ENCODE assay signal across 8 mouse cellular contexts in the genomic region with DNA sequence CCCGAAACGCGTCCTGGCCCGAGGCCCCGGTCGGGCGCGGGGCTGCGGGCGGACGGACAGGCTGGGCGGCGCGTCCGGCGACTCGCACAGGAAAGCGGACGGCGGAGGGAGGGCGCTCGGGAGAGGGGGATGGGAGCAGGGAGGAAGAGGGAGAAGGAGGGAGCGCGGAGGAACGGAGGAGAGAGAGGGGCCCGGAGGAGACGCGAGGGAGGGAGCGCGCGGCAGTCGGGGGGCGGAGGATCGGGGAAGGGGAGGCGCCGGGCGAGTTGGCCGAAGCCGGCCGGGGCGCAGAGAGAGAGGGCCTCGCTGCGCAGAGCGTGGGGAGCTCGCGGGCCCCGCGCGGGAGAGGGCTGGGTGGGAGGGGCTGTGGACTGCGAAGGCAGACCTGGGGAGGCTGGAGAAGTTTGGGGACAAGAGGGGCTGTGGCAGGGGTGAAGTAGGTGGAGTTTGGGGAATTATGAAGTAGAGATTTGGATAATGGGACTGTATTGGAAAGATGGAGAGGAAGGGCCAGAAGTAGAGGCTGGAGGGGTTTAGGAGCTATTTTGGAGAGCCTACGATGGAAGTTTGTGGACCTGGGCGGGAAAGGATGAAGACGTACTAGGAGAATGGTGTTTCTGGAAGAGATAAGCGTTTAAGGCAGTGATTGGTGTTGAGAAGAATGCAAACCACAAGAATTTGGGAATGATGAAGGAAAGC. TPM values are rescaled to one million over a fixed set of nuclear protein-coding genes. Genes with fewer than 3 reads are reported as not detected.
A peak's percentile ranks its signal among the peaks of the same experiment; 100 is the strongest.
DNase-seq lines count a peak whose midpoint lies in the region; ATAC-seq and TF ChIP-seq lines count a peak whose summit lies in the region.

No protein-coding gene starts in this region.

- TF ChIP-seq CTCF in kidney, adult 2 months (conservative IDR thresholded peaks at IDR 0.05; ENCODE audit: insufficient read depth, insufficient read length, low read depth, low read length): no peak
- no peak for TF ChIP-seq CTCF in liver, adult 2 months (IDR thresholded peaks at IDR 0.05; ENCODE audit: low read depth, low read length)
- no peak for TF ChIP-seq CTCF in midbrain, postnatal 0 days (IDR thresholded peaks at IDR 0.05)

- peak overlapping the region; percentile 98 for H3K27ac ChIP-seq in embryonic facial prominence, embryonic 10.5 days (replicated peaks)
- peak overlapping the region; percentile 89 for H3K27ac ChIP-seq in kidney, adult 2 months (ENCODE audit: insufficient read depth, low read depth, low read length)
- H3K27ac ChIP-seq in liver, adult 2 months (replicated peaks; ENCODE audit: insufficient read depth, low read depth, low read length): peak overlapping the region; percentile 76
- peak overlapping the region; percentile 97 for H3K27ac ChIP-seq in midbrain, postnatal 0 days (ENCODE audit: low read depth, low read length)
- peak overlapping the region; percentile 96 for H3K27ac ChIP-seq in stomach, embryonic 15.5 days

- peak; percentile 72 for DNase-seq in 416B (ENCODE audit: low read depth)
- peak; percentile 81 for DNase-seq in adrenal gland, adult 8-10 months
- DNase-seq in embryonic facial prominence, embryonic 10.5 days (ENCODE audit: low spot score): peak; percentile 91
- DNase-seq in heart, adult 8-10 months (ENCODE audit: low spot score): peak; percentile 77
- DNase-seq in kidney, adult 2 months: peak; percentile 89
- peak; percentile 43 for DNase-seq in liver, adult 2 months (ENCODE audit: extremely low read depth, low read depth, low spot score)
- DNase-seq in midbrain, postnatal 0 days (ENCODE audit: low spot score): peak; percentile 80

- no peak for TF ChIP-seq POLR2A in kidney, adult 2 months (IDR thresholded peaks at IDR 0.05; ENCODE audit: low read depth, low read length)
- TF ChIP-seq POLR2A in liver, adult 2 months (IDR thresholded peaks at IDR 0.05; ENCODE audit: extremely low read depth, insufficient read depth, low read length): peak; percentile 53; the same call in 1 of the 2 replicates

- peak overlapping the region; percentile 100 for H3K9ac ChIP-seq in liver, adult 2 months (ENCODE audit: low read depth, low read length)
- peak overlapping the region; percentile 98 for H3K9ac ChIP-seq in midbrain, postnatal 0 days (replicated peaks; ENCODE audit: low read length, poor library complexity, severe bottlenecking)
- H3K9ac ChIP-seq in stomach, embryonic 15.5 days: peak overlapping the region; percentile 76

- peaks cover 15% of the 10 kb centered on the region for H3K36me3 ChIP-seq in embryonic facial prominence, embryonic 10.5 days (replicated peaks)
- H3K36me3 ChIP-seq in kidney, adult 2 months (ENCODE audit: control insufficient read depth, insufficient read depth, low read length): no peaks in the 10 kb centered on the region
- H3K36me3 ChIP-seq in liver, adult 2 months (ENCODE audit: control insufficient read depth, insufficient read depth, low read length): peaks cover 2% of the 10 kb centered on the region; the same call in 1 of the 2 replicates
- peaks cover 9% of the 10 kb centered on the region; the same call in 1 of the 2 replicates for H3K36me3 ChIP-seq in midbrain, postnatal 0 days (ENCODE audit: insufficient read depth, low read length)
- no peaks in the 10 kb centered on the region for H3K36me3 ChIP-seq in stomach, embryonic 15.5 days

- no peaks in the 10 kb centered on the region for H3K9me3 ChIP-seq in embryonic facial prominence, embryonic 10.5 days
- no peaks in the 10 kb centered on the region for H3K9me3 ChIP-seq in midbrain, postnatal 0 days (ENCODE audit: low read length)
- H3K9me3 ChIP-seq in stomach, embryonic 15.5 days: no peaks in the 10 kb centered on the region

- peak; percentile 78 for ATAC-seq in midbrain, postnatal 0 days (ENCODE audit: low FRiP score)
- peak; percentile 76 for ATAC-seq in stomach, embryonic 15.5 days (ENCODE audit: insufficient read depth, low FRiP score, low read depth)

- WGBS in embryonic facial prominence, embryonic 10.5 days: under 1% methylated on average over 54 of the region's 54 CpGs
- whole genome bisulfite sequencing in kidney, adult 2 months: 1% methylated on average over 48 of the region's 54 CpGs
- 2% methylated on average over 51 of the region's 54 CpGs for WGBS in liver, adult 2 months
- under 1% methylated on average over 43 of the region's 54 CpGs for WGBS in midbrain, postnatal 0 days
- WGBS in stomach, embryonic 15.5 days: 1% methylated on average over 46 of the region's 54 CpGs

- no peaks in the 10 kb centered on the region; the same call in 1 of the 2 replicates for H3K27me3 ChIP-seq in embryonic facial prominence, embryonic 10.5 days (replicated peaks; ENCODE audit: low read depth, poor library complexity, severe bottlenecking)
- no peaks in the 10 kb centered on the region for H3K27me3 ChIP-seq in kidney, adult 2 months (replicated peaks; ENCODE audit: control insufficient read depth, insufficient read depth, low read length)
- no peaks in the 10 kb centered on the region for H3K27me3 ChIP-seq in liver, adult 2 months (ENCODE audit: control insufficient read depth, insufficient read depth, low read length)
- no peaks in the 10 kb centered on the region for H3K27me3 ChIP-seq in midbrain, postnatal 0 days (ENCODE audit: insufficient read depth, low read length)
- H3K27me3 ChIP-seq in stomach, embryonic 15.5 days (replicated peaks): no peaks in the 10 kb centered on the region

- H3K4me2 ChIP-seq in midbrain, postnatal 0 days (ENCODE audit: low read depth, low read length, poor library complexity, severe bottlenecking): peak overlapping the region; percentile 92
- H3K4me2 ChIP-seq in stomach, embryonic 15.5 days: peak overlapping the region; percentile 61

- H3K79me2 ChIP-seq in liver, adult 2 months (ENCODE audit: control insufficient read depth, insufficient read depth, low read length): peaks cover 35% of the 10 kb centered on the region

- peaks cover 46% of the 10 kb centered on the region for H3K4me1 ChIP-seq in embryonic facial prominence, embryonic 10.5 days
- peaks cover 22% of the 10 kb centered on the region for H3K4me1 ChIP-seq in kidney, adult 2 months (ENCODE audit: control insufficient read depth, insufficient read depth, low read length)
- H3K4me1 ChIP-seq in liver, adult 2 months (ENCODE audit: control insufficient read depth, insufficient read depth, low read length): peaks cover 36% of the 10 kb centered on the region
- H3K4me1 ChIP-seq in midbrain, postnatal 0 days (ENCODE audit: insufficient read depth, low read length): peaks cover 29% of the 10 kb centered on the region
- peaks cover 49% of the 10 kb centered on the region for H3K4me1 ChIP-seq in stomach, embryonic 15.5 days

- H3K4me3 ChIP-seq in embryonic facial prominence, embryonic 10.5 days: peak overlapping the region; percentile 81
- peak overlapping the region; percentile 91 for H3K4me3 ChIP-seq in kidney, adult 2 months (ENCODE audit: insufficient read depth, low read depth, low read length)
- peak overlapping the region; percentile 71 for H3K4me3 ChIP-seq in liver, adult 2 months (ENCODE audit: insufficient read depth, low read depth, low read length)
- H3K4me3 ChIP-seq in midbrain, postnatal 0 days (ENCODE audit: low read depth, low read length): peak overlapping the region; percentile 87
- peak overlapping the region; percentile 75 for H3K4me3 ChIP-seq in stomach, embryonic 15.5 days (replicated peaks)

RNA-seq across cellular contexts. Expression of gene Atn1, which starts 0.5 kb away (rescaled TPM):
- total RNA-seq in adrenal gland, adult 8-10 months (2022): 100 to 1,000 TPM in 2 of 4 experiments, 10 to 100 TPM in 2; 68.7 to 111 (median 97.1) TPM
- 12.6 and 15.2 TPM in 2 replicates for polyA plus RNA-seq in embryonic facial prominence, embryonic 10.5 days (2016; fragmentation: Nextera tagmentation; extraction: Ambion mirVana)
- total RNA-seq in heart, adult 8-10 months (2022): 10 to 100 TPM; 40.9 to 48.2 (median 45.2) TPM
- polyA plus RNA-seq in kidney, adult 2 months (2012; rRNA removed): 49.1 and 65.4 TPM in 2 replicates
- total RNA-seq in liver, adult 2 months (2014; rRNA removed): 1.4 and 1.5 TPM in 2 replicates
- 9.6 and 10.9 TPM in 2 replicates for polyA plus RNA-seq in liver, adult 2 months (2012; rRNA removed)
- 30.7 and 38.0 TPM in 2 replicates for total RNA-seq in midbrain, postnatal 0 days (2014; rRNA removed)
- 25.5 and 30.4 TPM in 2 replicates for polyA plus RNA-seq in midbrain, postnatal 0 days (2015; fragmentation: Nextera tagmentation; extraction: Ambion mirVana)
- 13.9 and 16.2 TPM in 2 replicates for polyA plus RNA-seq in stomach, embryonic 15.5 days (2015; fragmentation: Nextera tagmentation; extraction: Ambion mirVana)

RNA-seq across cellular contexts. Expression of gene Gm45234, which starts 1.0 kb away (rescaled TPM):
- total RNA-seq in adrenal gland, adult 8-10 months (2022): not detected
- not detected in 2 replicates for polyA plus RNA-seq in embryonic facial prominence, embryonic 10.5 days (2016; fragmentation: Nextera tagmentation; extraction: Ambion mirVana)
- total RNA-seq in heart, adult 8-10 months (2022): under 1 TPM in 1 of 4 experiments, not detected in 3; 0.41 TPM
- polyA plus RNA-seq in kidney, adult 2 months (2012; rRNA removed): not detected in 2 replicates
- total RNA-seq in liver, adult 2 months (2014; rRNA removed): not detected in 2 replicates
- not detected in 2 replicates for polyA plus RNA-seq in liver, adult 2 months (2012; rRNA removed)
- not detected in 2 replicates for total RNA-seq in midbrain, postnatal 0 days (2014; rRNA removed)
- polyA plus RNA-seq in midbrain, postnatal 0 days (2015; fragmentation: Nextera tagmentation; extraction: Ambion mirVana): not detected in 2 replicates
- not detected in 2 replicates for polyA plus RNA-seq in stomach, embryonic 15.5 days (2015; fragmentation: Nextera tagmentation; extraction: Ambion mirVana)

RNA-seq across cellular contexts. Expression of gene Eno2, which starts 12.7 kb away (rescaled TPM):
- 10 to 100 TPM; 23.0 to 74.2 (median 42.8) TPM for total RNA-seq in adrenal gland, adult 8-10 months (2022)
- 2.3 and 2.4 TPM in 2 replicates for polyA plus RNA-seq in embryonic facial prominence, embryonic 10.5 days (2016; fragmentation: Nextera tagmentation; extraction: Ambion mirVana)
- total RNA-seq in heart, adult 8-10 months (2022): 1 to 10 TPM; 3.2 to 6.1 (median 4.8) TPM
- 2.6 and 3.2 TPM in 2 replicates for polyA plus RNA-seq in kidney, adult 2 months (2012; rRNA removed)
- total RNA-seq in liver, adult 2 months (2014; rRNA removed): 0.09 and 0.67 TPM in 2 replicates
- polyA plus RNA-seq in liver, adult 2 months (2012; rRNA removed): 0.19 and 0.34 TPM in 2 replicates
- 221 and 267 TPM in 2 replicates for total RNA-seq in midbrain, postnatal 0 days (2014; rRNA removed)
- 175 and 189 TPM in 2 replicates for polyA plus RNA-seq in midbrain, postnatal 0 days (2015; fragmentation: Nextera tagmentation; extraction: Ambion mirVana)
- 5.3 and 6.9 TPM in 2 replicates for polyA plus RNA-seq in stomach, embryonic 15.5 days (2015; fragmentation: Nextera tagmentation; extraction: Ambion mirVana)

RNA-seq across cellular contexts. Expression of gene Grcc10, which starts 15.6 kb away (rescaled TPM):
- total RNA-seq in adrenal gland, adult 8-10 months (2022): 100 to 1,000 TPM; 348 to 417 (median 368) TPM
- polyA plus RNA-seq in embryonic facial prominence, embryonic 10.5 days (2016; fragmentation: Nextera tagmentation; extraction: Ambion mirVana): 425 and 454 TPM in 2 replicates
- 100 to 1,000 TPM; 286 to 318 (median 310) TPM for total RNA-seq in heart, adult 8-10 months (2022)
- polyA plus RNA-seq in kidney, adult 2 months (2012; rRNA removed): 387 and 474 TPM in 2 replicates
- 125 and 140 TPM in 2 replicates for total RNA-seq in liver, adult 2 months (2014; rRNA removed)
- polyA plus RNA-seq in liver, adult 2 months (2012; rRNA removed): 203 and 216 TPM in 2 replicates
- 244 and 246 TPM in 2 replicates for total RNA-seq in midbrain, postnatal 0 days (2014; rRNA removed)
- 710 and 723 TPM in 2 replicates for polyA plus RNA-seq in midbrain, postnatal 0 days (2015; fragmentation: Nextera tagmentation; extraction: Ambion mirVana)
- polyA plus RNA-seq in stomach, embryonic 15.5 days (2015; fragmentation: Nextera tagmentation; extraction: Ambion mirVana): 331 and 401 TPM in 2 replicates

RNA-seq across cellular contexts. Expression of gene Ptpn6, which starts 18.3 kb away (rescaled TPM):
- 10 to 100 TPM; 14.1 to 21.6 (median 15.0) TPM for total RNA-seq in adrenal gland, adult 8-10 months (2022)
- polyA plus RNA-seq in embryonic facial prominence, embryonic 10.5 days (2016; fragmentation: Nextera tagmentation; extraction: Ambion mirVana): 9.3 and 10.4 TPM in 2 replicates
- total RNA-seq in heart, adult 8-10 months (2022): 1 to 10 TPM; 2.0 to 5.7 (median 3.1) TPM
- polyA plus RNA-seq in kidney, adult 2 months (2012; rRNA removed): 21.5 and 31.7 TPM in 2 replicates
- total RNA-seq in liver, adult 2 months (2014; rRNA removed): 16.7 and 19.7 TPM in 2 replicates
- 17.3 and 17.8 TPM in 2 replicates for polyA plus RNA-seq in liver, adult 2 months (2012; rRNA removed)
- 2.3 and 3.4 TPM in 2 replicates for total RNA-seq in midbrain, postnatal 0 days (2014; rRNA removed)
- 3.2 and 4.0 TPM in 2 replicates for polyA plus RNA-seq in midbrain, postnatal 0 days (2015; fragmentation: Nextera tagmentation; extraction: Ambion mirVana)
- 19.0 and 19.8 TPM in 2 replicates for polyA plus RNA-seq in stomach, embryonic 15.5 days (2015; fragmentation: Nextera tagmentation; extraction: Ambion mirVana)

Comparison
In these comparisons a context has a peak if more than half of its experiments do, and no peak if none do; other contexts are left out.
1. Peak in every context shown above with its lines: DNase-seq, ATAC-seq, H3K4me3 ChIP-seq and H3K27ac ChIP-seq.
2. RNA of gene Eno2, which starts 12.7 kb away (polyA plus RNA-seq): 175 to 189 TPM in midbrain, postnatal 0 days; 5.3 to 6.9 TPM in stomach, embryonic 15.5 days, 2.6 to 3.2 TPM in kidney, adult 2 months, 2.3 to 2.4 TPM in embryonic facial prominence, embryonic 10.5 days and 0.19 to 0.34 TPM in liver, adult 2 months; every median in the first group is over 10 times any median in the second.